Mouse (Mus musculus) megakaryocyte, embryonic 14.5 days (primary cell): ENCODE measurements at regions not wholly inside any gene's neighbourhood (a gene's known extent, or its start where the extent isn't known, plus 50 kb on each side); places are given as distances from the start of the nearest gene placed in this dataset.

Source experiments
- H3K27me3 ChIP-seq: replicated peaks from 2 replicates; pipeline ENCODE3; 2012; ENCODE audit warnings: inconsistent platforms
- H3K36me3 ChIP-seq: replicated peaks from 2 replicates; pipeline ENCODE3; 2012; ENCODE audit warnings: low read length, inconsistent platforms, mixed read lengths
- H3K4me1 ChIP-seq: 2 replicates; pipeline ENCODE4 v1.6.1; 2012; ENCODE audit warnings: inconsistent platforms
- H3K4me3 ChIP-seq: replicated peaks from 2 replicates; pipeline ENCODE3; 2012; ENCODE audit warnings: moderate library complexity, mild to moderate bottlenecking, inconsistent platforms
- H3K9me3 ChIP-seq: 2 replicates; pipeline ENCODE4 v1.6.1; 2012; ENCODE audit warnings: inconsistent platforms
- FLI1 ChIP-seq: IDR thresholded peaks from 2 replicates; pipeline ENCODE4 v1.6.1; 2012; ENCODE audit warnings: low read length, inconsistent platforms, mixed read lengths
- GATA1 ChIP-seq: IDR thresholded peaks from 3 replicates; pipeline ENCODE4 v1.6.1; 2012; ENCODE audit warnings: mixed read lengths, low read length, inconsistent platforms, borderline replicate concordance

DNA sequence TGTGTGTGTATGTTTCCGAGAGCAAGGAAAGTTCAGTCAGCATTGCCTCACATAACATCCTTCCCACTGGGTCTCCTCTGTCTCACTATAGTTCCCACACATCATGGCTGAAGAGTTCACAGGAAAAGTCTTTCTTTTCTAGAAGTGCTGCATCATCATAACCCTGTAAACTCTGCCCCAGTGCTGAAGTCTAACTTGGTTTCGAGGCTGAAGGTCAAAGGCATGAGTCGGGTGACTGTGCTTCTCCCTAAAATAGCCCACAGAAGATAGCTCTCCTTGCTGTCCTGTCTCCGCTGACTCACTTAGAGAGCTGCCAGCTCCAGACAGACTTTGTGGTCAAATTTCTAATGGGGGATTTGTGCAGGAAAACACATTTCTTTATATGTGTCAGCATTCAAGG, 201.4 kb upstream of the Snx7 start:
- TF ChIP-seq FLI1 = no peak
- no peak for TF ChIP-seq GATA1
- H3K27me3 ChIP-seq = no peaks in the 10 kb centered on the region

GRCm38 (mm10) chr3:118063679-118064078, 194.9 kb upstream of the Snx7 start:
- H3K4me1 ChIP-seq = peaks cover 15% of the 10 kb centered on the region
- no peaks in the 10 kb centered on the region for H3K36me3 ChIP-seq
- H3K4me3 ChIP-seq = no peak overlapping the region
- H3K9me3 ChIP-seq = no peaks in the 10 kb centered on the region
- TF ChIP-seq GATA1 = no peak
- no peak for TF ChIP-seq FLI1
- H3K27me3 ChIP-seq = no peaks in the 10 kb centered on the region

More for the DNA sequence above, 201.4 kb upstream of the Snx7 start:
- no peaks in the 10 kb centered on the region for H3K9me3 ChIP-seq
- H3K4me3 ChIP-seq = peak overlapping the region; percentile 71
- peaks cover 41% of the 10 kb centered on the region for H3K4me1 ChIP-seq
- no peaks in the 10 kb centered on the region for H3K36me3 ChIP-seq

- Histone ChIP-seq H3K27me3 (no peaks in the 10 kb centered on the region), H3K4me3 (no peak overlapping the region), H3K4me1 (peaks cover 11% of the 10 kb centered on the region), H3K9me3 (no peaks in the 10 kb centered on the region), H3K36me3 (no peaks in the 10 kb centered on the region)
- TF ChIP-seq FLI1 (no peak), GATA1 (no peak)
Measured at GRCm38 (mm10) chr3:118062569-118062968, 193.8 kb upstream of the Snx7 start.

DNA sequence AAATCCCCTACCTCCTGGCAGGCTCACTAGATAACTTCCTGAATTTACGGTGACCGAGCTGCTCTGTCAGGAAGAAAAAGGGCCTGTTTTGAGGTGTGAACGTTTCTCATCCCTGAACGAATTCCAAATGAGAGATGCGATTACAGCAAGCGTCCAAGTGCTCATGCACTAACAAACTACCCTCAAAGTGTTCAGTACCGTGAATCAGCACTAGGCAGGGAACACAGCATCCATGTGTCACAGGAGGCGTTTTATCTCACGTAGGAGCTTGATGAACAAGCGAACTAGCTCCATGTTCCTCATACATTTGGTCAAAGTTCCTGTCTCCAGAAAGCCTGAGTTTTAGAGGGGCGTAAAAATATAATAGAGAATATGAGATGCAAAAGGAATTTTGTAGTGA, 178.3 kb upstream of the Snx7 start:
- H3K9me3 ChIP-seq = no peaks in the 10 kb centered on the region
- TF ChIP-seq GATA1 = no peak
- no peak for TF ChIP-seq FLI1
- H3K36me3 ChIP-seq = no peaks in the 10 kb centered on the region
- peaks cover 13% of the 10 kb centered on the region; the same call in 1 of the 2 replicates for H3K4me1 ChIP-seq
- no peak overlapping the region for H3K4me3 ChIP-seq
- H3K27me3 ChIP-seq = no peaks in the 10 kb centered on the region

GRCm38 (mm10) chr3:118046536-118046935, 177.8 kb upstream of the Snx7 start:
- TF ChIP-seq GATA1 (no peak), FLI1 (no peak)
- Histone ChIP-seq H3K9me3 (no peaks in the 10 kb centered on the region), H3K4me1 (peaks cover 9% of the 10 kb centered on the region; the same call in 1 of the 2 replicates), H3K36me3 (no peaks in the 10 kb centered on the region), H3K4me3 (no peak overlapping the region), H3K27me3 (no peaks in the 10 kb centered on the region)

DNA sequence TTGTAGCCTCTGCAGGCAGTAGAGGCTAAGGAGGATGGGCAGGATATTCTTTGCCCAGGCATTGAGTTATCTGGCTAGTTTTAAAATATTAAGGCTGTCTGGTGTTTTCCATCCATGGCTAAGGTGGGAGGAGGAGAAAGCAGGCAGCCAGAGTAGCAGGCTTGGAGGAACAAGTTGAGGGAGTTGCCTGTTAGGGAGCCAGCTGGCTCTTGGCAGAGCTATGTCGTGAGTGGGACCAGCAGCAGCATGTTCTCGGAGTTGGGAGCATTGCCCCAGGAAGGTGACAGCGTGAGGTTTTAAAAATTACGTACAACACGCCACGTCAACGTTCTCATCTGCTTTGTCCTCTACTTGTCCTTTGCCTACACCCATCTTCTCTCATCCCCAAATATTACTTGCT, 167.8 kb upstream of the Snx7 start:
- TF ChIP-seq GATA1 = no peak
- no peak for TF ChIP-seq FLI1
- Histone ChIP-seq H3K4me3 (no peak overlapping the region), H3K36me3 (no peaks in the 10 kb centered on the region), H3K27me3 (no peaks in the 10 kb centered on the region), H3K4me1 (peaks cover 23% of the 10 kb centered on the region), H3K9me3 (no peaks in the 10 kb centered on the region)

DNA sequence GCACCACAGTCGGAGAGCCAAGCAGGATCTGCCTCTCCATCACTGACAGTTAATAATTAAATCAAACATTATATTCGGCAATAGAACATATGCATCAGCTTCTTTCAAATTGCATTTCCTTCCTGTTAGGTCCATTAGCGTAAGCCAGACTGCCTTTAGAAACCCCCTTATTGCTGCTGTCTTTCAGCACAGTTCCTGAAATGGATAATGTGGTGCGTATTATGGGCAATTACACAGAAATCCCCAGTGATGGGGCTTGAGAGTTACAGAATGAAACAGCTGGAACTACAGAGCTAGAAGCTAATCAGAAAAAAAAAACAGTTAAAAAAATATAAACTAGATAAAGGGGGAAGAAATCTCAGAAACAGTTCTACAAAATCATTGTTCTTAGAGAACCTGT, 126.7 kb upstream of the Snx7 start:
- Histone ChIP-seq H3K4me1 (peaks cover 5% of the 10 kb centered on the region; the same call in 1 of the 2 replicates), H3K36me3 (no peaks in the 10 kb centered on the region), H3K27me3 (no peaks in the 10 kb centered on the region), H3K9me3 (no peaks in the 10 kb centered on the region), H3K4me3 (no peak overlapping the region)
- TF ChIP-seq GATA1 = no peak
- no peak for TF ChIP-seq FLI1

- Histone ChIP-seq H3K4me1 (peaks cover 5% of the 10 kb centered on the region; the same call in 1 of the 2 replicates), H3K4me3 (no peak overlapping the region), H3K27me3 (no peaks in the 10 kb centered on the region), H3K36me3 (no peaks in the 10 kb centered on the region), H3K9me3 (no peaks in the 10 kb centered on the region)
- TF ChIP-seq FLI1 (no peak), GATA1 (no peak)
Measured at GRCm38 (mm10) chr3:117994110-117994509, 125.4 kb upstream of the Snx7 start.

DNA sequence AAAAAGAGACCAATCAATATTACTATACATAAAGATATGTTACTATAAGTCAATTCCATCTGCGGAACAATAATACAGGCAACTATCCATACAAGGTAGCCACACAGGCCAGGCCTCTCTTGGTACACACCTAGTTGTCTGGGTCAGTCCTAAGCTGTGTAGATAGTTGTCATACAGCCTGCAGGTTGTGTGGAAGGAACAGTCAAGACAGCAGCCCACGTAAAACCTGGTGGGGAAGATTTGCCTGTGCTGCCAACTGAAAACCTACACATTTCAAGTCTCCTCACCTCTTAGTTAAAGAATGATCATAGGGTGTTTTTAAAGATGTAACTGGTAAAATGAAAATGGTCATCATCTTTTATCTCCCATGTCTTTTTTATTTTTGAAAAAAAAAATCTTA, 121.8 kb upstream of the Snx7 start:
- Histone ChIP-seq H3K36me3 (no peaks in the 10 kb centered on the region), H3K9me3 (no peaks in the 10 kb centered on the region), H3K4me1 (peaks cover 5% of the 10 kb centered on the region; the same call in 1 of the 2 replicates), H3K4me3 (no peak overlapping the region), H3K27me3 (no peaks in the 10 kb centered on the region)
- TF ChIP-seq FLI1 (no peak), GATA1 (no peak)

GRCm38 (mm10) chr3:117988443-117988842, 119.7 kb upstream of the Snx7 start:
- Histone ChIP-seq H3K27me3 (no peaks in the 10 kb centered on the region), H3K4me1 (peaks cover 5% of the 10 kb centered on the region; the same call in 1 of the 2 replicates), H3K36me3 (no peaks in the 10 kb centered on the region), H3K4me3 (no peak overlapping the region), H3K9me3 (no peaks in the 10 kb centered on the region)
- TF ChIP-seq GATA1 (no peak), FLI1 (no peak)

GRCm38 (mm10) chr3:117975638-117976037, 106.9 kb upstream of the Snx7 start:
- H3K9me3 ChIP-seq = no peaks in the 10 kb centered on the region
- no peaks in the 10 kb centered on the region for H3K36me3 ChIP-seq
- H3K27me3 ChIP-seq = no peaks in the 10 kb centered on the region
- H3K4me3 ChIP-seq = no peak overlapping the region
- H3K4me1 ChIP-seq = peaks cover 3% of the 10 kb centered on the region; the same call in 1 of the 2 replicates
- TF ChIP-seq GATA1 (no peak), FLI1 (no peak)
